Mouse (Mus musculus): ENCODE measurements around the gene Golga4.

Gene Golga4

DNA sequence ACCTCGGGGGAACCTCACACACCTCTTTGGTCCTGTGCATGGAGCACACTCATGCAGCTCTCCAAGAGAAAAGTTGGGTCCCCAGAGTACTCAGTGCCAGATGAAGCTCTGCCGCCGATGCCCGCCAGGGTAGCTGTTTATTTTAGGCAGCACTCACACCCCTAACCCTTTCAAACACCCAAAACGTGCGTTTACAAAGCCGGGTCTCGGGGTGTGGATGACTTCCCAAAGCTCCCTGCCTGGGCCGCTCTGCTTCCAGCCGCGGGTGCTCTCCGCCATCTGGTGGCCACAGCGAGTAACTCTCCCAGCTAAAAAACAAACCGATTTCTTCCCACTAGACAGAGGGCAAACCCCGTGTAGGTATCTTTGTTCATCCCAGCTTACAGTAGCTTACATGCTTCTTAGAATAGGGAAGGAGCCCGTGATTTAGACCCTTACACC, 16.5 kb upstream of the Golga4 start:
- DNase-seq (ENCODE audit: low read depth), result peak; percentile 80

GRCm38 (mm10) chr9:118491195-118491594, 14.9 kb upstream of the Golga4 start:
- no peak for DNase-seq (ENCODE audit: low read depth)

GRCm38 (mm10) chr9:118492932-118493698, 13.0 kb upstream of the Golga4 start:
- DNase-seq (ENCODE audit: low read depth), result no peak

DNA sequence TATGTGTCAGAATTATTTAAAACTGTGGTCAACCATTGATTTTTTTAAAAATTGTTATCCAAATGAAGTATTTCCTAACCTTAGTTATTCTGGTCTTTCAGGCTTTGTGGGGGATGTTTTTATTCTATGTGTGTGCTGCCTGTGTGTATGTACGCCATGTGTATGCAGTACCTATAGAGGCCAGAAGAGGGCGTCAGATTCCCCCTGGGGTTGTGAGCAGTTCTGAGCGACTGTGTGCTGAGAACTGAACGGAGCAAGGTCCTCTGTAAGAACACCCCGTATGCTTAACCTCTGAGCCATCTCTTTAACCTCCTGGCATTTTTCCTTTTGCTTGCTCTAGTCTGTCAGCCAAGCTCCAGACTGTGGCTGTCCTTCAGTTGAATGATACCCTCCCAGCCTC, 12.0 kb upstream of the Golga4 start:
- DNase-seq (ENCODE audit: low read depth), result no peak

GRCm38 (mm10) chr9:118495933-118496332, 10.1 kb upstream of the Golga4 start:
- DNase-seq (ENCODE audit: low read depth), result no peak

- DNase-seq (ENCODE audit: low read depth), result no peak
Measured at GRCm38 (mm10) chr9:118496952-118497351, 9.1 kb upstream of the Golga4 start.

DNA sequence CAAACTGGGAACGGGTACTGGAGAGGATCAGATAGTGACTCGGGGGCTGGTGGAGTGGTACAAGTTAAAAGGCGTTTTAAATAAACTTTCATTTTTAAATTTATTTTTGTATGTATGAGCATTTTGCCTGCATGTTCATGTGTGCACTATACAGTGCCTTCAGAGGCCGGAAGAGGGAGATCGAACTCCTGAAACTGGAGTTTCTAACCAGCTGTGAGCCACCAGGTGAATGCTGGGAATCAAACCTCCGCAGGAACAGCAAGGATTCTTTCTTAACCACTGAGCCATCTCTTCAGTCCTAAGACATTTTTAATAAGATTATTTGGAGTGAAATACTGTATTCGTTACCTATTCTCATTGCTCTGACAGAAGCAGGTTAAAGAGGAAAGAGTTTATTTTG, 8.0 kb upstream of the Golga4 start:
- DNase-seq (ENCODE audit: low read depth), result no peak

- DNase-seq (ENCODE audit: low read depth), result no peak
Measured at GRCm38 (mm10) chr9:118500963-118501362, 5.1 kb upstream of the Golga4 start.

GRCm38 (mm10) chr9:118504656-118505055, 1.4 kb upstream of the Golga4 start:
- no peak for DNase-seq (ENCODE audit: low read depth)

DNA sequence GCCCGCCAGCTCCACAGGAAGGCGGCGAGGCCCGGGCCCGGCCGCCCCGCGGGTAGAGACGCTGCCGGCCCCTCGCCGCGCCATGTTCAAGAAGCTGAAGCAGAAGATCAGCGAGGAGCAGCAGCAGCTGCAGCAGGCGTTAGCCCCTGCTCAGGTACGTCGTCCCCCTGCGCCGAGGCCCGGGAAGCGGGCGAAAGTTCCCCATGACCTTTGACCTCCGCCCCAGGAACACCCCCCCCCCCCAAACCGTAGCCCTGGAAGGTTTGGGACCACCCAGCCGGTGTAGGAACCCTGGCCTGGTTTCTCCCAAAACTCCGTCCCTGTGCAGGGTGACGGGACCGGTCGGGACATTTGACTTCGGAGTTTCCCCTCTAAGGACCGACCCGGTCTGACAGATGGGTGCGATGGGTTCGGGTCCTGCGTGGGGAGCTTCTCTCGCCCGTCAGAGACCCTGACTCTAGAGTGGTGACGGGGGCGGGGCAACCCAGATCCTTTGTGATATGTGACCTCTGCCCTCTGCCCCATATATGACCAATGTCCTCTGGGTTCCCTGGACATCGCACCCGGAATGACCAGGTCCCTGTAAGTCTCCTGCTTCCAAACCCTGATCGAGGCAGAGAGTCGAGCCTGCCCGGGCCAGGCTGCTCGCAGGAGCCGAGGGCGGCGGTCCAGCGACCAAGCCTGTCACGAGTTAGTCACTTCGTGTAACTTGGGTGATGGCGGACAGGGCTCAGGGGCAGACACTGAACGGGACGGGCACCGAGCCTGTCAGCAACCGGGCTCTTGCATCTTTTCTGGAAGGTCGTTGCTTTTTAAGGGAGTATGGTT, 551 bp downstream of the Golga4 start:
- DNase-seq (ENCODE audit: low read depth), result peak; percentile 33

- DNase-seq (ENCODE audit: low read depth), result no peak
Measured at GRCm38 (mm10) chr9:118507552-118507951, 1.5 kb downstream of the Golga4 start.

- no peak for DNase-seq (ENCODE audit: low read depth)
Measured at GRCm38 (mm10) chr9:118508601-118509000, 2.5 kb downstream of the Golga4 start.

DNA sequence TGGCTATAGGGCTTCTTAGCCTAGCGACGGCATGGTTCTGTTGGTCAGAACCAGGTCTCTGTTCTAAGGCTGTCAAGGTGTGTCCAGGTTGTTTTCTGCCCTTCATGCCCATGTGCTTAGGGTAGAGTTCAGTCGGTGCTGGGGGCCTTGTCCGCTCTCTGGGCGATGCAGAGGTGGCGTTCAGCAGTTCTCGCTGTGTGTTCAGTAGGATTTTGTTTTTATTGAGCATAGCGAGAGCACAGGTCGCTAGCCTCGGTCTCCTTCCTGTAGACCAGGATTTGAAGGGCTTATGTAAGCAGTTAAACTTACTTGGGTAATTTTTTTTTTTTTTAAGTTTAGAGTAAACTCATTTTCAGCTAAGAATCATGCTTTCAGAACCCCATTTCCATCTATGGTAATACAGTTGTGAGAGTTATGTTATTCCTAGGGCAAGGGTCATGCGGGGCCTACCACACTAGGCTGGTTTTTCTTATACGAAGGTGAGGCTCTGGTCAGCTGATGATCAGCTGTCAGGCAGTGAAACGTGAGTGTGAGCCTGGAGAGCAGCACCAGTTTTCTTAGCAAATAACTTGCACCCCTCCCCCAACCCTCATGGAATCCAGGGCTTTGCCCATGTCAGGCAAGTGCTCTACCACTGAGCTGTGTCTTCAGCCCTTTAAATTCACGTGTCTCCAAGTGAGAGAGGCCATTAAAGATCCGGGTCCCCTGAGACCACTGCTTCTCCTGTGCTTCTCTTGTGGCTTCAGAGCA, 5.0 kb downstream of the Golga4 start:
- no peak for DNase-seq (ENCODE audit: low read depth)

DNA sequence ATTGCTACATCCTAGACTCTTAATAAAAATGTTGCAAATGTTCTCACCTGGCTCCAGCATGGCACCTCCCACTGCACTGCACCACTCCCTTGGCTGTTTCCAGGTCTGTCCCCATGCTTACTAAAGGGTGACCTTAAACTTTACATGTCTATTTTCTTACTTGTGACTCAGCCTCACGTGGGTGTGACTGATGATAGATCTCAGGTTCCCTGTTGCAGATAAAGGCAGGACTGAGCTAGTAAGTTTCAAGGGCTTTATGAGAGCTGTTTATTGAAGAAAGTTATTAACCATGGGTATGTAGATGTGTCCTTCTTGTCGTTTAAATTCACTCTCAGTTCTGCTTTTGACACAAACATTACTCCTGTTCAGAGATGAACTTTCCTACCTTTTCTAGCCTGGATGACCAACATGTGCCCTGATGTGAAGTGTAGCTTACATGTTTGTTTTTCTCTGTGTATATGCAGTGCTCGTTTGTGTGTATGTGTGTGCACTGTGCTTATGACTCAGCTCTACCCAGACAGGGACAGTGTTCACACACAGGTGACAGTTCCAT, 6.7 kb downstream of the Golga4 start:
- peak; percentile 53 for DNase-seq (ENCODE audit: low read depth)

GRCm38 (mm10) chr9:118515476-118515875, 9.4 kb downstream of the Golga4 start:
- no peak for DNase-seq (ENCODE audit: low read depth)

DNA sequence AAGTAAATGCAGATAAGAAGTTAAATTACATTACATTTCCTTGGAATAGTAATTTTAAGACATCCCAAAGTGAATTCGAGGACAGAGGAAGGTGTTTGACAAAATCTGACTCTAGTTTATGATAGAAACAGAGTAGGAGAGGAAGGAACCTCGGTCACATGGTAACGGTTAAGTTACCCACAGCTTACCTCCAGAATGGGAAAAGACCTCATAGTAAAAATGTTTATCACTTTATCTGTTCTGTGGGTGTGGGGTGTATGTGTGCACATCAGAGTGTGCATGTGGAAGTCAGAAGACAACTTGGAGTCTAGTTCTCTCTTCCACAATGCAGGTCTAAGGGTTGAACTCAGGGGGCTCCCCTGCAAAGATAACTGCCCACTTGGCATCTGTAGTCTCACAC, 10.1 kb downstream of the Golga4 start:
- no peak for DNase-seq (ENCODE audit: low read depth)

GRCm38 (mm10) chr9:118517619-118518018, 11.6 kb downstream of the Golga4 start:
- no peak for DNase-seq (ENCODE audit: low read depth)

DNA sequence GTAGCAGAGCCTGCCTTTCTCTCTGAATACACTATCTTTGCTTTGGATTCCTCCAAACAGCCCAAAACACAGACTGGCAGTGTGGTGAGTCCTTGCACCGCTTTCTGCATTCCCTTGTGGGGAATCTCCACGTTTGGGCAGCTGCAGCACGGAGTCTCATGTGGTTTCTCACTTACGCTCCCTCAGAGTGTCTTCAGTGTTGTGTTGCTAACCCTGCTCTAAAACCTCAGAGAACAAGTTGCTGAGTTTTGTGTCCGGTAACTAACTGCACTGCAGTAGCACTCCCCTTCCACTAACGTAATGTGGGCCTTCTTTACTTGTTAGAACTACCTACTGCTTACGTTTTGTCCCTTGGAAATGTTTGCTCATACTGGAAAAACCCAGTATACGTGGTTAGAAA, 13.0 kb downstream of the Golga4 start:
- no peak for DNase-seq (ENCODE audit: low read depth)

GRCm38 (mm10) chr9:118520011-118520410, 13.9 kb downstream of the Golga4 start:
- DNase-seq (ENCODE audit: low read depth), result no peak

- no peak for DNase-seq (ENCODE audit: low read depth)
Measured at GRCm38 (mm10) chr9:118520858-118521257, 14.8 kb downstream of the Golga4 start.

DNA sequence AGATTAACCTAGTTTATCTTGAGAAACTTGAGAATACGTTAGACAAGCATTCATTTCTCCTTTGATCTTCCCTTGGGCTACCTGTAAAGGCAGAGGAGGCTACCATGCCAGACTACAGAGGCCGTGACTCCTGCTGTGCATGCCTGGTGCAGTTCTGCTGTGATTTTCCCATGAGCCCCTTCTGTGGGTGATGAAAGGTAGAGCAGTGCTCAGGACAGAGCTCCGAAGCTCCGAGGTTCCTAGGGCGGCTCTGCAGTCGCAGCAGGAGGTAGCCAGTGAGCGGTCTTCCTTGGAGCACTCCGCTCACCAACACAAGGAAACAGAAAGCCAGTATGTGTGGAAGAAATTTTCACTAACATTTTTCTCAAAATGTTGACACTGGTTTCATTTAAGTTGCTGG, 15.6 kb downstream of the Golga4 start:
- DNase-seq (ENCODE audit: low read depth), result no peak

- DNase-seq (ENCODE audit: low read depth), result no peak
Measured at GRCm38 (mm10) chr9:118523738-118524137, 17.7 kb downstream of the Golga4 start.
